Comparison of ENCODE assay signal across 10 mouse cellular contexts in the genomic region with DNA sequence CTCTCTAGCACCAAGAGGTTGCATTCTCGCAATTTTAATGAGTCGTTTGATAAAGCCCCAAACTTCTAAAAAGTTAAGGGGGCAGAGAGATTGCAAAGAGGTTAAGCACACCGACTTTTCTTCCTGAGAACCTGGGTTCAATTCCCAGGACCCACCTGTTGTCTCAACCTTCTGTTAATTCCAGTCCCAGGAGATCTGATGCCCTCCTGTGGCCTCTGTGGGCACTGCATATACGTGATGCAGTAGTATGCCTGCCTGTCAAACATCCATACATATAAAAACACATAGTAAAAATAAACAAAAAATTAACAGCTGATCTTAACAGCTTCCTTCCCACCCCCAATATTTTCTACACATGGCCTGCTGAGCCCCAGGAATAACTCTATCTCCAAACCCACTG.
A peak's percentile ranks its signal among the peaks of the same experiment; 100 is the strongest.
DNase-seq lines count a peak whose midpoint lies in the region; ATAC-seq and TF ChIP-seq lines count a peak whose summit lies in the region.
"Had no signal": no experiment of that assay in that cellular context is flagged by ENCODE, and none has a peak within 500 bp of the region (broad histone marks: within the 10 kb centered on the region; RNA-seq: fewer than 3 reads in every experiment).

No protein-coding gene starts in this region.

- TF ChIP-seq CTCF in brain, embryonic 14.5 days (IDR thresholded peaks at IDR 0.05; ENCODE audit: borderline replicate concordance, extremely low read depth, insufficient read depth, insufficient read length), result peak; percentile 45; the same call in 1 of the 2 replicates
- no peak for TF ChIP-seq CTCF in thymus, adult 2 months (IDR thresholded peaks at IDR 0.05; ENCODE audit: borderline replicate concordance, control insufficient read depth, extremely low read depth, insufficient read depth, low read length, poor library complexity)

- H3K4me3 ChIP-seq in midbrain, embryonic 11.5 days (ENCODE audit: low read depth, low read length), result no peak overlapping the region
- no peak overlapping the region for H3K4me3 ChIP-seq in midbrain, embryonic 16.5 days (ENCODE audit: low read depth, low read length)
- H3K4me3 ChIP-seq in thymus, adult 2 months (ENCODE audit: control insufficient read depth, insufficient read depth, low read length), result no peak overlapping the region
- H3K4me3 ChIP-seq: midbrain, embryonic 12.5 days had no signal

- H3K9me3 ChIP-seq in midbrain, embryonic 11.5 days (ENCODE audit: control insufficient read depth, low read length), result no peaks in the 10 kb centered on the region
- H3K9me3 ChIP-seq in midbrain, embryonic 16.5 days (replicated peaks; ENCODE audit: control insufficient read depth, low read length, poor library complexity, severe bottlenecking), result no peaks in the 10 kb centered on the region
- H3K9me3 ChIP-seq: midbrain, embryonic 12.5 days had no signal

- no peaks in the 10 kb centered on the region for H3K4me1 ChIP-seq in midbrain, embryonic 11.5 days (ENCODE audit: control insufficient read depth, insufficient read depth, low read length)
- H3K4me1 ChIP-seq in midbrain, embryonic 16.5 days (ENCODE audit: control insufficient read depth, insufficient read depth, low read length), result no peaks in the 10 kb centered on the region; the same call in 1 of the 2 replicates
- H3K4me1 ChIP-seq in thymus, adult 2 months (replicated peaks; ENCODE audit: control insufficient read depth, insufficient read depth, low read length), result no peaks in the 10 kb centered on the region
- H3K4me1 ChIP-seq: midbrain, embryonic 12.5 days had no signal

- H3K27me3 ChIP-seq in midbrain, embryonic 11.5 days (ENCODE audit: control insufficient read depth, insufficient read depth, low read length), result no peaks in the 10 kb centered on the region
- H3K27me3 ChIP-seq in midbrain, embryonic 16.5 days (ENCODE audit: control insufficient read depth, insufficient read depth, low read depth, low read length), result no peaks in the 10 kb centered on the region
- no peaks in the 10 kb centered on the region for H3K27me3 ChIP-seq in thymus, adult 2 months (ENCODE audit: control insufficient read depth, insufficient read depth, low read length)
- H3K27me3 ChIP-seq: midbrain, embryonic 12.5 days had no signal

- ATAC-seq in midbrain, embryonic 11.5 days (ENCODE audit: low FRiP score), result no peak
- ATAC-seq in midbrain, embryonic 16.5 days, result no peak

- 72% methylated on average over 4 of the region's 4 CpGs for WGBS in midbrain, embryonic 11.5 days
- WGBS in midbrain, embryonic 16.5 days, result 73% methylated on average over 4 of the region's 4 CpGs
- 92% methylated on average over 4 of the region's 4 CpGs for WGBS in thymus, adult 2 months

- H3K9ac ChIP-seq in midbrain, embryonic 11.5 days (ENCODE audit: low read length), result no peak overlapping the region
- H3K9ac ChIP-seq in midbrain, embryonic 16.5 days (ENCODE audit: low read depth, low read length), result no peak overlapping the region
- H3K9ac ChIP-seq: midbrain, embryonic 12.5 days had no signal

- no peak for TF ChIP-seq POLR2A in brain, embryonic 14.5 days (IDR thresholded peaks at IDR 0.05; ENCODE audit: borderline replicate concordance, extremely low read depth, insufficient read depth, insufficient read length, poor library complexity, severe bottlenecking)
- no peak for TF ChIP-seq POLR2A in thymus, adult 2 months (IDR thresholded peaks at IDR 0.05; ENCODE audit: control insufficient read depth, extremely low read depth, insufficient read depth, low read length, poor library complexity)

- no peak overlapping the region for H3K27ac ChIP-seq in midbrain, embryonic 11.5 days (ENCODE audit: low read depth, low read length)
- H3K27ac ChIP-seq in midbrain, embryonic 16.5 days (ENCODE audit: low read length), result no peak overlapping the region
- no peak overlapping the region for H3K27ac ChIP-seq in thymus, adult 2 months (ENCODE audit: control insufficient read depth, insufficient read depth, low read length)
- H3K27ac ChIP-seq: midbrain, embryonic 12.5 days had no signal

- DNase-seq in cerebellum, adult 11-12 months, result peak; percentile 9
- no peak for DNase-seq in cerebellum, adult 9-11 months
- DNase-seq in midbrain, embryonic 11.5 days (ENCODE audit: low spot score, missing footprints), result peak; percentile 87
- no peak for DNase-seq in brain, embryonic 14.5 days (ENCODE audit: low read depth)
- DNase-seq in kidney, postnatal 4 days, result peak; percentile 57 to 61
- DNase-seq in thymus, adult 2 months, result peak; percentile 76
- DNase-seq in left cerebral cortex, adult 8-10 months (ENCODE audit: low spot score in 2 of 2), result no peak

- H3K36me3 ChIP-seq in midbrain, embryonic 11.5 days (ENCODE audit: control insufficient read depth, insufficient read depth, low read length), result no peaks in the 10 kb centered on the region
- H3K36me3 ChIP-seq in midbrain, embryonic 16.5 days (ENCODE audit: control insufficient read depth, insufficient read depth, low read length), result no peaks in the 10 kb centered on the region
- no peaks in the 10 kb centered on the region for H3K36me3 ChIP-seq in thymus, adult 2 months (ENCODE audit: control insufficient read depth, insufficient read depth, low read length)
- H3K36me3 ChIP-seq: G1E; midbrain, embryonic 12.5 days had no signal

- H3K4me2 ChIP-seq in midbrain, embryonic 11.5 days, result no peak overlapping the region
- H3K4me2 ChIP-seq in midbrain, embryonic 16.5 days (ENCODE audit: low read length), result no peak overlapping the region
- H3K4me2 ChIP-seq: midbrain, embryonic 12.5 days had no signal

Comparison
In these comparisons a context has a peak if more than half of its experiments do, and no peak if none do; other contexts are left out.
1. DNase-seq: peak in cerebellum, adult 11-12 months (single experiment), midbrain, embryonic 11.5 days (single experiment), kidney, postnatal 4 days (2 of 2) and thymus, adult 2 months (single experiment); none in cerebellum, adult 9-11 months (single experiment), brain, embryonic 14.5 days (single experiment) and left cerebral cortex, adult 8-10 months (0 of 2).